Mouse (Mus musculus) small intestine, adult 2 months (tissue): ENCODE data around the gene Uba6.

Source experiments
- CTCF ChIP-seq: fragments of 200-500 bp; IDR thresholded peaks from 2 replicates; pipeline ENCODE4 v1.5.1; 2012; ENCODE audit warnings: low read depth, mild to moderate bottlenecking, control low read depth, inconsistent platforms, low read length, moderate library complexity, mixed read lengths; ENCODE audit not compliant: insufficient replicate concordance, insufficient read length; ENCODE audit errors: extremely low read depth
- POLR2A ChIP-seq: fragments of 200-500 bp; IDR thresholded peaks from 2 replicates; pipeline ENCODE4 v1.6.1; 2012; ENCODE audit warnings: low read depth, mild to moderate bottlenecking, control low read depth, inconsistent platforms, low read length, moderate library complexity

DNA sequence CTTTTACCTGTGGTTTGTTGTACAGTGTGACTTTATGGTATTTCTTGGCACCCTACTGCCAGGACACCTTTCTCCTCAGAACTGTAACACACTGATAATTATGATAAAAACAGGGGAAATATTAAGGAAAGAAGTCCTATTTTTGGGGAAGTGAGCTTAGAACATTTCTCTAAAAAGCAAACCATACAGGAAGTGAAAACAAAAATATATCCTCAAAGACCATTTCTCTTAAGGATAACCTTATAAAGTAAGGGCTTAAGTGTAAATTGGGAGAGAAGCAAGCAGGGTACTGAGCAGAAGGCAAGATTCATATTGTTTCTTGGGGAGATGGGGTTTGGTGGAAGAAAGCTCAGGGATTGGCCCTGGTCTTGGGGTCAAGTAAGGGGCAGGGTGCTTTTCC lies 42.8 kb downstream of the Uba6 start:
- TF ChIP-seq CTCF: no peak
- TF ChIP-seq POLR2A: no peak
